In the genomic region with DNA sequence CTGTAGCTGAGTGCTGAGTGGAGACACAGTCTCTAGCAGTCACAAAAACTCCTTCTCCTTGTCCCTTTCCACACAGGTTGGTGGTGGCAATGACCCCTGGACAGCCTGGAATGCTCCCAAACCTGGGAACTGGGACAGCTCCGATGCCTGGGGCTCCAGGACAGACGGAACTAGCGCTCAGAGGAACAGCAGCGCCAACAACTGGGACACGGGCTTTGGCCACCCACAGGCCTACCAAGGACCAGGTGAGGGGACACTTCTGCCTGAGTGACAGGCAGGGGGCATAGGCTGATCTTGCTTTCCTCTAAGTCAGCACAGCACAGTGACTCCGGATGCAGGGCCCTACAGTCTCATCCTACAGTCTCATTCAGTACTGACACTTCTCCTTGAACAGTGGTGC, we compare ENCODE assay signal across 35 mouse cellular contexts.
"Had no signal": no experiment of that assay in that cellular context is flagged by ENCODE, and none has a peak within 500 bp of the region (broad histone marks: within the 10 kb centered on the region; RNA-seq: fewer than 3 reads in every experiment).

No protein-coding gene starts in this region.

- H3K9ac ChIP-seq: heart, embryonic 12.5 days; heart, embryonic 13.5 days; heart, embryonic 15.5 days; hindbrain, embryonic 12.5 days; hindbrain, embryonic 13.5 days; hindbrain, embryonic 14.5 days; hindbrain, embryonic 15.5 days; intestine, embryonic 15.5 days; kidney, embryonic 15.5 days had no signal

- H3K9me3 ChIP-seq: heart, embryonic 12.5 days; heart, embryonic 13.5 days; heart, embryonic 15.5 days; hindbrain, embryonic 10.5 days; hindbrain, embryonic 12.5 days; hindbrain, embryonic 13.5 days; hindbrain, embryonic 15.5 days; intestine, embryonic 15.5 days; kidney, embryonic 15.5 days had no signal

- H3K4me3 ChIP-seq: heart, embryonic 12.5 days; heart, embryonic 13.5 days; heart, embryonic 15.5 days; hindbrain, embryonic 10.5 days; hindbrain, embryonic 12.5 days; hindbrain, embryonic 13.5 days; hindbrain, embryonic 15.5 days; intestine, embryonic 15.5 days; kidney, embryonic 15.5 days; layer of hippocampus, adult 2 months; left cerebral cortex, adult 2 months had no signal

- DNase-seq: heart, postnatal 10 days; heart, postnatal 14 days; heart, postnatal 36 days; heart, postnatal 4 days; kidney, adult 11 months; kidney, adult 18-20 months; kidney, adult 2 months; kidney, adult 8-10 months; kidney, adult 9 months; kidney, postnatal 10 days; kidney, postnatal 14 days; kidney, postnatal 25 days; kidney, postnatal 36 days; kidney, postnatal 4 days; layer of hippocampus, adult 9-11 months; layer of hippocampus, postnatal 36 days had no signal

- H3K36me3 ChIP-seq: hindbrain, embryonic 15.5 days had no signal

- ATAC-seq: hindbrain, embryonic 16.5 days; hindbrain, postnatal 0 days; inflammation-experienced regulatory T-cells, adult 6 months; intestine, embryonic 15.5 days; intestine, embryonic 16.5 days; intestine, postnatal 0 days had no signal

- H3K27me3 ChIP-seq: heart, embryonic 12.5 days; heart, embryonic 13.5 days; heart, embryonic 15.5 days; hindbrain, embryonic 12.5 days; hindbrain, embryonic 13.5 days; hindbrain, embryonic 15.5 days; intestine, embryonic 15.5 days; kidney, embryonic 15.5 days had no signal

- H3K27ac ChIP-seq: heart, embryonic 13.5 days; heart, embryonic 15.5 days; hindbrain, embryonic 10.5 days; hindbrain, embryonic 12.5 days; hindbrain, embryonic 13.5 days; hindbrain, embryonic 14.5 days; hindbrain, embryonic 15.5 days; hindbrain, postnatal 0 days; intestine, embryonic 15.5 days; kidney, postnatal 0 days; layer of hippocampus, adult 2 months; left cerebral cortex, adult 2 months had no signal

- H3K4me1 ChIP-seq: heart, embryonic 12.5 days; hindbrain, embryonic 12.5 days; hindbrain, embryonic 13.5 days; hindbrain, embryonic 15.5 days had no signal

- H3K4me2 ChIP-seq: heart, embryonic 11.5 days; heart, embryonic 12.5 days; heart, embryonic 13.5 days; heart, embryonic 15.5 days; hindbrain, embryonic 12.5 days; hindbrain, embryonic 13.5 days; hindbrain, embryonic 14.5 days; hindbrain, embryonic 15.5 days; intestine, embryonic 15.5 days; kidney, embryonic 15.5 days had no signal
